In the genomic region with DNA sequence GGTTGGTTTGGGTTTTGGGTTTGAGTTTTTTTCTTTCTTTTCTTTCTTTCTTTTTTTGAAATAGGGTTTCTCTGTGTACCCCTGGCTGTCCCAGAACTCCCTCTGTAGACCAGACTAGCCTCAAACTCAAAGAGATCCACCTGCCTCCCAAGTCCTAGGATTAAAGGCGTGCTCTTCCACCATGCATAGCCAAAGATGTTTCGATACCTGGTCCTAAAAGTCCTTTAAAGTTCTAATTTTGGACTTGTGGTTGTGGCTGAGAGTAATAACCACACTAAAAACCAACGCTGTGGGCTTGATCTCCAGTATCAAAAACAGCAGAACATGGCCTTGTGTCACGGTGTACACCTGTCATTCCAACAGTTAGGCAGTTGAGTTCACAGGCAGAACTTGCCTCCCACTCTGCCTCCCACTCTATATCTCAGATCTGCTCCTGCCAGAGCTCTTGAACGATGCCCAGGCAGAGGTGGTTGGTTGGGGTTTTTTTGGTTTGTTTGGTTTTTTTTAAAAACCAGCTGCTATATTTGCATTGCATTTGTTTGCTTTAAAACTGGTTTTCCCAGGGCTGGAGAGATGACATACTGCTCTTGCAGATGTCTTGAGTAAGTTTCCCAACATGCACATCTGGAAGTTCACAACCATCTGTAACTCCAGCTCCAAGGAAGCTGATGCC, we compare ENCODE assay signal across 21 mouse cellular contexts. TPM values are rescaled to one million over a fixed set of nuclear protein-coding genes. Genes with fewer than 3 reads are reported as not detected.
A peak's percentile ranks its signal among the peaks of the same experiment; 100 is the strongest.
DNase-seq lines count a peak whose midpoint lies in the region; ATAC-seq lines count a peak whose summit lies in the region.
"Had no signal": no experiment of that assay in that cellular context is flagged by ENCODE, and none has a peak within 500 bp of the region (broad histone marks: within the 10 kb centered on the region; RNA-seq: fewer than 3 reads in every experiment).

No protein-coding gene starts in this region.

- H3K4me2 ChIP-seq in lung, embryonic 16.5 days (ENCODE audit: low read depth, low read length): no peak overlapping the region
- H3K4me2 ChIP-seq: heart, embryonic 13.5 days; hindbrain, embryonic 14.5 days; neural tube, embryonic 15.5 days had no signal

- H3K27ac ChIP-seq in lung, embryonic 16.5 days (ENCODE audit: low read length): 0 out of 2 replicates have a peak overlapping the region, but pooled peaks have one; percentile 16
- H3K27ac ChIP-seq: heart, embryonic 13.5 days; hindbrain, embryonic 14.5 days; liver, embryonic 14.5 days; neural tube, embryonic 15.5 days had no signal

- 0 out of 2 replicates have a peak, but pooled peaks have one; percentile 15 for ATAC-seq in lung, embryonic 16.5 days (ENCODE audit: low read depth)
- 0 out of 2 replicates have a peak, but pooled peaks have one; percentile 20 for ATAC-seq in megakaryocyte progenitor cell, adult 5-6 weeks (replicated peaks; ENCODE audit: poor library complexity)
- ATAC-seq: forebrain, postnatal 0 days; Patski had no signal

- no peak for DNase-seq in lung, postnatal 14 days
- DNase-seq in A20 (ENCODE audit: low read depth, low spot score) (peak; percentile 26), NIH3T3 (ENCODE audit: low read depth) (peak; percentile 12)
- no peak for DNase-seq in left cerebral cortex, postnatal 14 days (ENCODE audit: low spot score in 2 of 2)
- DNase-seq in gastrocnemius, adult 18-20 months (ENCODE audit: low spot score): no peak
- DNase-seq: adrenal gland, postnatal 10 days; cerebellum, adult 11 months; cerebellum, postnatal 14 days; embryo, embryonic 11 days; forebrain, postnatal 0 days; heart, adult 18-20 months; midbrain, embryonic 14.5 days; right cerebral cortex, postnatal 14 days; thymus, postnatal 25 days had no signal

- H3K4me1 ChIP-seq in lung, embryonic 16.5 days (replicated peaks; ENCODE audit: control insufficient read depth, insufficient read depth, low read length): peaks cover 18% of the 10 kb centered on the region
- H3K4me1 ChIP-seq: heart, embryonic 13.5 days; neural tube, embryonic 15.5 days had no signal

- intact Hi-C loops in left cerebral cortex, postnatal 14 days (cut with DNase I): loop anchor here (10.0 kb wide), 1 partner anchor 203 kb away; the partner anchor contains the start of gene Smbd1

- no peaks in the 10 kb centered on the region for H3K27me3 ChIP-seq in lung, embryonic 16.5 days (ENCODE audit: control insufficient read depth, insufficient read depth, low read depth, low read length)
- H3K27me3 ChIP-seq: heart, embryonic 13.5 days; neural tube, embryonic 15.5 days; Patski had no signal

- no peak overlapping the region for H3K9ac ChIP-seq in lung, embryonic 16.5 days (ENCODE audit: low read length)
- H3K9ac ChIP-seq: forebrain, postnatal 0 days; heart, embryonic 13.5 days; hindbrain, embryonic 14.5 days; liver, embryonic 14.5 days; neural tube, embryonic 15.5 days had no signal

- WGBS in lung, embryonic 16.5 days: 71% methylated on average over 5 of the region's 5 CpGs

- peaks cover 8% of the 10 kb centered on the region; the same call in 1 of the 2 replicates for H3K36me3 ChIP-seq in lung, embryonic 16.5 days (ENCODE audit: control insufficient read depth, insufficient read depth, low read length)

- H3K9me3 ChIP-seq in lung, embryonic 16.5 days (ENCODE audit: control insufficient read depth, low read length): no peaks in the 10 kb centered on the region
- H3K9me3 ChIP-seq: heart, embryonic 13.5 days; neural tube, embryonic 15.5 days had no signal

- no peak overlapping the region for H3K4me3 ChIP-seq in lung, embryonic 16.5 days (ENCODE audit: low read length)
- H3K4me3 ChIP-seq: heart, embryonic 13.5 days; neural tube, embryonic 15.5 days had no signal

RNA-seq across cellular contexts. Expression of gene Iqcg, which starts 38.2 kb away (rescaled TPM):
- polyA plus RNA-seq in lung, embryonic 16.5 days (2015; fragmentation: Nextera tagmentation; extraction: Ambion mirVana): 6.4 and 7.2 TPM in 2 replicates
- total RNA-seq in megakaryocyte progenitor cell, adult 5-6 weeks (2015): 1.3 and 2.5 TPM in 2 replicates
- 2.5 and 6.6 TPM in 2 replicates for total RNA-seq in megakaryocyte progenitor cell, adult 5-6 weeks (2017)
- total RNA-seq in left cerebral cortex, postnatal 14 days (2021): 1 to 10 TPM; 4.4 to 6.2 TPM
- total RNA-seq in gastrocnemius, adult 18-20 months (2021): 1 to 10 TPM; 3.5 to 5.4 TPM

RNA-seq across cellular contexts. Expression of gene Rpl35a, which starts 38.4 kb away (rescaled TPM):
- polyA plus RNA-seq in lung, embryonic 16.5 days (2015; fragmentation: Nextera tagmentation; extraction: Ambion mirVana): 895 and 1,004 TPM in 2 replicates
- total RNA-seq in megakaryocyte progenitor cell, adult 5-6 weeks (2015): 2,569 and 2,723 TPM in 2 replicates
- total RNA-seq in megakaryocyte progenitor cell, adult 5-6 weeks (2017): 1,815 and 2,269 TPM in 2 replicates
- total RNA-seq in left cerebral cortex, postnatal 14 days (2021): 100 to 1,000 TPM; 237 to 241 TPM
- total RNA-seq in gastrocnemius, adult 18-20 months (2021): 100 to 1,000 TPM; 206 to 248 TPM

RNA-seq across cellular contexts. Expression of gene Lmln, which starts 44.5 kb away (rescaled TPM):
- 2.7 and 4.0 TPM in 2 replicates for polyA plus RNA-seq in lung, embryonic 16.5 days (2015; fragmentation: Nextera tagmentation; extraction: Ambion mirVana)
- total RNA-seq in megakaryocyte progenitor cell, adult 5-6 weeks (2015): 1.4 and 2.0 TPM in 2 replicates
- total RNA-seq in megakaryocyte progenitor cell, adult 5-6 weeks (2017): 2.4 and 4.6 TPM in 2 replicates
- total RNA-seq in left cerebral cortex, postnatal 14 days (2021): 10 to 100 TPM; 17.7 to 20.7 TPM
- total RNA-seq in gastrocnemius, adult 18-20 months (2021): 1 to 10 TPM; 1.6 to 2.8 TPM

Comparison
In these comparisons a context has a peak if more than half of its experiments do, and no peak if none do; other contexts are left out.
1. DNase-seq: peak in A20 (single experiment) and NIH3T3 (single experiment); none in lung, postnatal 14 days (single experiment), left cerebral cortex, postnatal 14 days (0 of 2) and gastrocnemius, adult 18-20 months (single experiment).
2. RNA of gene Rpl35a, which starts 38.4 kb away (total RNA-seq): 1,815 to 2,723 TPM in megakaryocyte progenitor cell, adult 5-6 weeks; 206 to 248 TPM in gastrocnemius, adult 18-20 months and 237 to 241 TPM in left cerebral cortex, postnatal 14 days; every median in the first group is over 4 times any median in the second.